Mouse (Mus musculus): ENCODE measurements at regions not wholly inside any gene's neighbourhood (a gene's known extent, or its start where the extent isn't known, plus 50 kb on each side); places are given as distances from the start of the nearest gene placed in this dataset.
A peak's percentile ranks its signal among the peaks of the same experiment; 100 is the strongest.

DNA sequence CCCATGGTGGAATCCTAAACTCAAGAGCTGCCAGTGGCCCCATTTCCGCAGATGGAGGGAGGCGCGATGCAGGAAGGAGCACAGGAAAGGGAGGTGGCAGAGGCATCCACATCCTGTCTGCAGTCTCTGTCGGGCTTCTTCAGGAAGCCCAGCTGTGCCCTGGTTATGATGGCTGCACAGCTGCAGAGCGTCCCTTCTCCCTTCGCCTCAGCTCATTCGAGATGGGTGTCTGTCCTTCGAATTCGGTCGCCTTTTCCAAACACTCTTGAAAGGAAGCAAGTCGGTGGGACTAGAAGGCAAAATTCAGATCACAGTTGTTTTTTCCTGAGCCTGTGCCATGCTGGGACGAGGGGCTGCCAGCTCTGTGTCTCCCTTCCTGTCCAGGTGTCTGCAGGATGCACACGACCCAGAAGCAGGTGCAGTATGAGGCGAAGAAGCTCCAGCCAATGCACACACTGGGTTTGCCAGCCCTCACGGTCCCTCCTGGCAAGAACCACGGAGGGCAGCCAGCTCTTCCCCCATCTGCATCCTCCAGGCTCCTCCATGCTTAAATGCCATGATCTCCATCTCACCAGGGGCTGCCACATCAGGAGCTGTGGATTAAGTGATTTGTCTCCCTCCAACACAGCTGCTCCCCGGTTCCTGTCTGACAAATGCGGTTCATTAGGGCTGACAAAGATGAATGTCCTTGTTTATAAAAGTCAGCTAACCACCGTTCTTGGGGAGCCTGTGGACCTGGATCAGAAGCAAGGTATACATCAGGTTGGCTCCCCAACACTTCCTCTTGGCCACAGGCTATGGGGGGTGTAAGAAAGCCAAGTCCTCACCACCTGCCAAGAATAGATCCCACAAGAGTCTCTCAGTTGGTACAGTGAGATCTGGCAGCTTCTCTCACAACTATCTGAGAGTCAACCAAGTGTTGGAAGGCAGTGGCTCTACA lies 79.3 kb upstream of the Wscd1 start:
- DNase-seq (ENCODE audit: low spot score) = no peak

DNA sequence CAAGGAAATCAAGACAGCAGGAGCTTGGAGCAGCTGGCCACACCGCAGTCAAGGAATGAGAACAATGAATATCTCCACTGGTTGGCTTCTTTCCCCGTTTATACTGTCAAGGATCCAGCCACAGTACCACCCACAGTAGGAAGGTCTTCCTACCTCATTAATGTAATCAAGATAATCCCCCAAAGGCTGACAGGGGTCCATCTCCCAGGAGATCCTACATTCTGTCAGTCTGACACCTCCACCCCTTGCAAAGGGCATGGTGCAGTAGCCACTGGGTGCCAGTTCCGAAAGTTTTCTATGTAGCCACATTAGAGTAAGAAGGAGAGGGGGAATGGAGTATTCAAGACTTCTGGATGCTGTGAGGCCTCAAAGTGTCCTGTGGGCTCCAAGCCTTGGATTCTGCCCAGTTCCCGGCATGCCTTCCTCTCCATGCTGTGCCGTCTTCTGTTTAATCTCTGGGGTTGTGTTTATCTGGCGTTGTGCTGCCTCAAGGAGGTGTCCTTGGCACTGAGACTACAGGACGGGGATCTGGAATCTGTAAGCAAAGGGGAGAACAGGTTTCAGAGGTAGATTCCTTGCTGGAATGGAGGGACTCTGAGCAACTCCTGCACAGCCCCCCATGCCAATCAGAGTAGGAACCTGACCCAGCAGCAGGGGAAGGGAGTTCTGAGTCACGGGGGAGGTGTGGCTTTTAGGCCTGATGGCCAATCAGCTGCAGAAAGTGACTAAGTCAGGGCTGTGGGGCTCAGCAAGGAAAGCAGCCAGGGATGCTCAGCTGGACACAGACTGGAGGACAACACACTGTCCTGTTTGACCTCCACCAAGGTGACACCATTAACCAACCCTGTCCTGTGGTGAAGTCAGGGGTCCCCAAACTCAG lies 77.3 kb upstream of the Wscd1 start:
- peak; percentile 8 for DNase-seq (ENCODE audit: low spot score)

DNA sequence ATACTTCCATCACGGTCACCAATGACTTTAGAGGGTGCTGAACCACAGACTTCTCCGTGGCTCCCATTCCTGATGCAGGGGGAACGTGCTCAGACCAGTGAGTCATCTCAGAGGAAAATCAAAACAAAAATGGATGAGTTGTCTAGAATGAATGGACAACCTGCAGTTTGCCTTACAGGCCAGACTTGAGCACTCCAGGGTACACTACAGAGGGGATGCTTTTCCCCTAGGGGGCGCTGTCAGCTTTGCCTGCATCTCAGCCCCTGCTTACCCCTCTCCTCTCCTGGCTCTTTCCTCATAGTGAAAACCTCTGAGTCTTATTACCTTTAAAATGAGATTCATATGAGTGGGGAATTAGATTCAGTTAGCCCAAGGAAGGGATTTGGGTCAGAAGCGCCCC lies 75.4 kb upstream of the Wscd1 start:
- no peak for DNase-seq (ENCODE audit: low spot score)

DNA sequence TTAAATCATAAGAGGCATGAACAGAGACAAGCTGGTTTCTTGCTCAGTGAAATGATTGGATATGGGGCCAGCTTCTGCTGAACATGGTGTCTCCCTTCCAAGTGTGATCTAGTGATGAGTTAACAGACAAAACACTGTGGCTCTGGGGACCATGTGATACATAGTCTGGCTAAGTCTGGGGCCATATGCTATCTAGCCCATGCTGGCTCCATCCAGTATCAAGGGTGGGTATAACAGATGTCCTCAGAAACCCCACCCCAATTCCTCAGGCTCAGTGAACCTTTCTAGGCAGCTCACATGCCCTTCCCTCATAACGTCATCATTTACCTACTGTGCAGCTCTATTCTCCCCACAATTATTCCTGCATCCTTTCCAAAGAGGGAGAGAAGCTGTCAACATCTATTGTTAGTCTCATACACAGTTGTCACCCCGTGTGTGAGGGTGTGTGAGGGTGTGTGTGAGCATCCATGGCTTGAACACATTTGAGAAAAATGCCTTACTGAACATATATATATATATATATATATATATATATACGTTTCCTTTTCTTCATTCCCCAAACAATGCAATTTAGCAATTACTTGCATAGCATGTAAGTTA lies 73.9 kb upstream of the Wscd1 start:
- no peak for DNase-seq (ENCODE audit: low spot score)

DNA sequence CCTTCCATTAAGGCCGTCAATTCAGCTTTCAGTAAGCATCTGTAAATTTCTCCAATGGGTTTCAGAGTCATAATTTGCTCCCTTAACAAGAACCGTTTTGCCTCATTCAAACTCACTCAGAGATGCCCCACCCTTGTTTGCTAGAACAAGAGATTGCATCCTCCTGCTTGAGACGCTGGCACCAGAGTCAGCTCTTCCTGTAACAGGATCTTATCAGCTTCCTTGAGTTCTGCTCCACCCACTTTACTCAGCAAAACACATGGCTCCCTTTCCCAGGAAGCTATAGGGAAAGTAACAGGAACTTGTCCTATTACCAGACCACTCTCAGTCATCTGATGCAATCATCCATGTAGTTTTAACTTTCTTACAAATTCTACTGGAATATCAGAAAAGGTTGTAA lies 52.7 kb upstream of the Wscd1 start:
- no peak for DNase-seq (ENCODE audit: low spot score)

DNA sequence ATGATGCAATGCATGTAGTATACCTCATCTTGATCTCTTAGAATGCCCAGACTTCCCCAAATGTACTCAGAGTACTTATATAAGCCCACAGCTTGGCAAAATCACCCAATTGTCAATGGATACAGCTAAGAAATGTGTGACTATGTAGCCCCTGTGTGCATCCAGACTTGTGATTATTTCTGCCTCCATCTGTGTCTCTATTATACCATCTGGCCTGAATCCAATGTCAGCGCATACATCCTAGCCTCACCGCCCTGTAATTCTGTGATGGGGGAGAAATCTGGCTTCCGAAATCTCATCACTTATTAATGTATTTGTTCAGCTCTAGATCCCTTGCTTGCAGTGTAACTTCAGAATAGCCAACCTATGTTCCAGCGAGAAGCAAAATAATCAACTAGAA lies 50.9 kb upstream of the Wscd1 start:
- no peak for DNase-seq (ENCODE audit: low spot score)

Measured in ovary, adult 18-20 months (tissue).